Mouse (Mus musculus) embryonic facial prominence, embryonic 14.5 days (tissue): ENCODE measurements around the gene Shc3. TPM values are rescaled to one million over a fixed set of nuclear protein-coding genes. Genes with fewer than 3 reads are reported as not detected.

Source experiments
- ATAC-seq: fragments of 200-750 bp; cut with Nextera tagmentation; 2 replicates; pipeline ENCODE4 v1.8.0; 2017; ENCODE audit warnings: low read depth, moderate number of reproducible peaks, moderate TSS enrichment
- DNase-seq: peaks from one replicate; pipeline ENCODE4 v3.0.0-alpha.2; 2015; ENCODE audit warnings: low spot score
- H3K27ac ChIP-seq: fragments of 300-500 bp; sonication (generic); replicated peaks from 2 replicates; pipeline ENCODE4 v1.5.1; 2014; ENCODE audit warnings: low read depth, mild to moderate bottlenecking, low read length, moderate library complexity
- H3K27me3 ChIP-seq: fragments of 300-500 bp; sonication (generic); replicated peaks from 2 replicates; pipeline ENCODE4 v1.6.1; 2014; ENCODE audit warnings: low read length; ENCODE audit not compliant: control insufficient read depth, insufficient read depth
- H3K36me3 ChIP-seq: fragments of 300-500 bp; sonication (generic); 2 replicates; pipeline ENCODE4 v1.6.1; 2014; ENCODE audit warnings: low read length, mixed read lengths; ENCODE audit not compliant: control insufficient read depth, insufficient read depth
- H3K4me1 ChIP-seq: fragments of 300-500 bp; sonication (generic); 2 replicates; pipeline ENCODE4 v1.6.1; 2014; ENCODE audit warnings: antibody characterized with exemption, low read length; ENCODE audit not compliant: control insufficient read depth, insufficient read depth
- H3K4me2 ChIP-seq: fragments of 300-500 bp; sonication (generic); 2 replicates; pipeline ENCODE4 v1.6.1; 2014; ENCODE audit warnings: low read depth, mild to moderate bottlenecking, low read length, moderate library complexity, mixed read lengths
- H3K4me3 ChIP-seq: fragments of 300-500 bp; sonication (generic); 2 replicates; pipeline ENCODE4 v1.5.1; 2014; ENCODE audit warnings: low read depth, mild to moderate bottlenecking, low read length
- H3K9ac ChIP-seq: fragments of 300-500 bp; sonication (generic); 2 replicates; pipeline ENCODE4 v1.6.1; 2014; ENCODE audit warnings: low read depth, mild to moderate bottlenecking, low read length, moderate library complexity, mixed read lengths
- H3K9me3 ChIP-seq: fragments of 300-500 bp; sonication (generic); 2 replicates; pipeline ENCODE4 v1.6.1; 2016; ENCODE audit warnings: low read length; ENCODE audit not compliant: control insufficient read depth
- WGBS: fragments of 180-500 bp; shearing (Covaris S2); extraction: QIAGEN DNeasy Blood & Tissue Kit; methylation state at CpG from one replicate; pipeline ENCODE4 v1.1.7; 2014; 5-methylcytosine and 5-hydroxymethylcytosine counted together
- polyA plus RNA-seq: library from polyadenylated mRNA; unstranded; fragments of >200 nt; fragmentation: Nextera tagmentation; extraction: Ambion mirVana; gene quantifications from 2 replicates; pipeline ENCODE4 v1.2.1, GENCODE M21; 2014

Gene Shc3
- polyA plus RNA-seq, 1 experiment from 2014 or later, result 1.3 TPM

DNA sequence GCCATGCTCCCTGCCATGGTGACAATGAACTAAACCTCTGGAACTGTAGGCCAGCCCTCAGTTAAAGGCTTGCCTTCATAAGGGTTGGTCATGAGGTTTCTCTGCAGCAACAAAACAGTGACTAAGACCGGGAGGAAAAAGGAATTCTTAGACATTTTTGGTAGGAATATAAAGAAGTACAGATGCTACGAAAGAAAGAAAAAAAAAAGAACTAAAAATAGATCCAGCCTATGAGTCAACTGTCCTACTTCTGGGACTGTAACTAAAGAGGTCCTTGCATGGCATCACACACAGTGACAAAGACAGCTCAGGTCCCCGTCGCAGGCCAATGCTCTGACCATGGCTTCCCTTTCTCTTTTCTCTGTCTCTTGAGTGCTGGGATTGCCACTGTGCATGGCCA is 164.7 kb downstream of the Shc3 start:
- H3K4me3 ChIP-seq, result no peak overlapping the region
- no peak for DNase-seq
- H3K4me2 ChIP-seq, result no peak overlapping the region
- H3K9me3 ChIP-seq, result no peaks in the 10 kb centered on the region
- no peaks in the 10 kb centered on the region for H3K36me3 ChIP-seq
- H3K9ac ChIP-seq, result no peak overlapping the region
- no peak overlapping the region for H3K27ac ChIP-seq
- 77% methylated on average over 4 of the region's 4 CpGs for WGBS
- ATAC-seq, result no peak
- peaks cover 19% of the 10 kb centered on the region for H3K4me1 ChIP-seq
- H3K27me3 ChIP-seq, result no peaks in the 10 kb centered on the region

DNA sequence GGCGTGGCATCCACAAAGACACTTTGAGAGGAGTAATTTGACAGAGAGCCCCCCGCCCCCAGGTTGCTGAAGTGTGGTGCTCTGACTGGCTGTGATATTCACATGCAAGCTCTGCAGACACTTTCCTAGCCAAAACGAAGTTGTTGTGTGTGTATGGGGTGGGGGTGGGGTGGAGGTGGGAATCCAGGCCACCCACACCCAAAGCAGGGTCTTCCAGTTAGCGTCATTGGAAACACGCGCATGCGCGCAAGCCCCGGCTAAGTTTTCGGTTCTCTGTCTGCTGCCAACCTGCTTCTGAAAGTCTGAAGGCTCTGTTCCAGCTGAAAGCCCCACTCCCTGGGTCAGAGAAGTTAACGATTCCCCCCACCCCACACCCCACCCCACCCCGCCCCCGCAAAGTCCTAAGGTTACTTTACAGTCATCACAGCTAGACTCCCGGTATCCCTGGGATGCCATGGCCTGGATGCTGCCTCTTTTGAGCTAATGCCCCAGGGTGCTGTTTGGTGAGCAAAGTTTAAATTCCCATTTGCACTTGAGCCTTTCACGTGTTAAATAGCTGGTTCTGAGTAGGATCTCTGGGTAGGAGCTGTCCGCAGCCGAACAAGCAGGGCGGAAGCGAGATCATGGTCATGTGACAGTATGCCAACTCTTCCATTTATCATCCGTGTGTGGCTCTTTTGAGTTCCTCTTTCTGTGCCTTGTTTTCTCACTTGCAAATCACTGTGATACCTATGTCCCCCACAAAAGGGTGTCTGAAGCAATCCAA is 168.3 kb downstream of the Shc3 start:
- WGBS, result 9% methylated on average over 20 of the region's 20 CpGs
- H3K4me2 ChIP-seq, result peak overlapping the region; percentile 74
- peak overlapping the region; percentile 47; the same call in 1 of the 2 replicates for H3K9ac ChIP-seq
- peak overlapping the region; percentile 35 for H3K4me3 ChIP-seq
- no peaks in the 10 kb centered on the region for H3K27me3 ChIP-seq
- H3K27ac ChIP-seq, result no peak overlapping the region
- no peaks in the 10 kb centered on the region for H3K9me3 ChIP-seq
- DNase-seq (peak; percentile 69), ATAC-seq (peak; percentile 70)
- no peaks in the 10 kb centered on the region for H3K36me3 ChIP-seq
- H3K4me1 ChIP-seq, result 0 out of 2 replicates have a peak, but pooled peaks cover 11% of the 10 kb centered on the region

DNA sequence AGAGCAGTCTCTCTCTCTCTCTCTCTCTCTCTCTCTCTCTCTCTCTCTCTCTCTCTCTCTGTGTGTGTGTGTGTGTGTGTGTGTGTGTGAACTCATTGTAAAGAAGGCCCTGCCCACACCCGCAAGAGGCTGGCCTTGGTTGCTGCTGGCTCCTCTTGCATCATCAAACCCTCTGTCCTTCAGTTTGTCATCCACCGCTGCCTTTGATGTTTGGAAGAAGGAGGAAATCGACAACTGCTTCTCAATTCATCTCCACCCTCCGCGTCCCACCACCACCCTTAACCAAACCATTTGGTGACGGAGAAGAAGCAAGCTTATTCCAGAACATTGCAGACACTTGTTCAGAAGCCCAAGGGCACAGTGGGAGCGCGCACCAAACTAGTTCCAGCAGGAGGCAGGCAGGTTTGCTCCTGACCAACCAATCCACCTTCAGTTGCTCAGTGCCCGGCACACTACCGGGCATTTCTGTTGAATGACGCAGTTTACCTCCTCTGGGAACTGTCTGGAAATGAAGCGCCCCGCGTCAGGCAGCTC is 169.0 kb downstream of the Shc3 start:
- peak; percentile 80 for ATAC-seq
- Histone ChIP-seq H3K9me3 (peaks cover 4% of the 10 kb centered on the region), H3K4me3 (peak overlapping the region; percentile 35), H3K27ac (no peak overlapping the region), H3K36me3 (no peaks in the 10 kb centered on the region), H3K9ac (peak overlapping the region; percentile 47; the same call in 1 of the 2 replicates), H3K27me3 (no peaks in the 10 kb centered on the region), H3K4me1 (0 out of 2 replicates have a peak, but pooled peaks cover 11% of the 10 kb centered on the region), H3K4me2 (peak overlapping the region; percentile 74)
- peak; percentile 59 for DNase-seq
- 24% methylated on average over 14 of the region's 14 CpGs for WGBS

DNA sequence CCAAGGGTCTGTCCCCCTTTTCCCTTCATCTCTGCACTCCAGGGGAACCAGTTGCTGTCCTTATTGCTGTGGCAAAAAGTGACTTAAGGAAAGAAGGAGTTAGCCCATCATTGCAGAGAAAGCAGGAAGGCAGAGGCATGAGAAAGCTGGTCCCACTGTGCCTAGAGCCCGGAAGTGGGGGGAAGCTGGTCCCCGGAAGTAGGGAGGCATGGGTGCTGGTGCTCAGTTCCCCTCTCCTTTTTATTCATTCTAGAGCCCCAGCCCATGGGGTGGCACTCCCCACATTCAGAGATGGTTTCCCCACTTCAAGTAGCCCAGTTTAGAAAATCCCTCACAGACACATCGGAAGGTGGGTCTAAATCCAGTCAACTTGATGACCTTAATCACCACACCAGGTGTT is 169.7 kb downstream of the Shc3 start:
- Histone ChIP-seq H3K4me1 (0 out of 2 replicates have a peak, but pooled peaks cover 11% of the 10 kb centered on the region), H3K4me2 (no peak overlapping the region), H3K27me3 (no peaks in the 10 kb centered on the region), H3K36me3 (no peaks in the 10 kb centered on the region), H3K9me3 (peaks cover 9% of the 10 kb centered on the region), H3K4me3 (no peak overlapping the region), H3K27ac (no peak overlapping the region), H3K9ac (no peak overlapping the region)
- no peak for ATAC-seq
- 92% methylated on average over 3 of the region's 3 CpGs for WGBS
- no peak for DNase-seq

DNA sequence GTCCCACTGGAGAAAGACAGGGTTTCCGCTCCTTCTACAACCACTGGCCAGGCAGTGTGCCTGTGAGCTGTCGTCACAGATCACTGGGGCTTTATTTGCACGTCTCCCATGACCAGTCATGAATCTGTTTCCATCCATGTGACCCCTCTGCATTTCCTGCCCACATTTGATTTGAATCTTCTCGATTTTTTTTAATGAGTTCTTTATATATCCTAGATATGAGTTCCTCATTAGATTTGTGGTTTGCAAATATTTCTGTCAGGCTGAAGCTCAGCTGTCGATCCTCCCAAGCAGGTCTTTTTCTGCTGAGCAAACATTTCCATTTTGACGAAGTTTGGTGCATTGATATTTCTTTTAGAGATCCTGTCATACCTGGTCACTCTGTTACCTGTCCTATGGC is 171.4 kb downstream of the Shc3 start:
- H3K27ac ChIP-seq, result no peak overlapping the region
- H3K4me3 ChIP-seq, result no peak overlapping the region
- H3K9me3 ChIP-seq, result peaks cover 9% of the 10 kb centered on the region
- H3K9ac ChIP-seq, result no peak overlapping the region
- 0 out of 2 replicates have a peak, but pooled peaks cover 11% of the 10 kb centered on the region for H3K4me1 ChIP-seq
- no peak for ATAC-seq
- 64% methylated on average over 6 of the region's 6 CpGs for WGBS
- no peaks in the 10 kb centered on the region for H3K36me3 ChIP-seq
- no peaks in the 10 kb centered on the region for H3K27me3 ChIP-seq
- DNase-seq, result no peak
- H3K4me2 ChIP-seq, result no peak overlapping the region

DNA sequence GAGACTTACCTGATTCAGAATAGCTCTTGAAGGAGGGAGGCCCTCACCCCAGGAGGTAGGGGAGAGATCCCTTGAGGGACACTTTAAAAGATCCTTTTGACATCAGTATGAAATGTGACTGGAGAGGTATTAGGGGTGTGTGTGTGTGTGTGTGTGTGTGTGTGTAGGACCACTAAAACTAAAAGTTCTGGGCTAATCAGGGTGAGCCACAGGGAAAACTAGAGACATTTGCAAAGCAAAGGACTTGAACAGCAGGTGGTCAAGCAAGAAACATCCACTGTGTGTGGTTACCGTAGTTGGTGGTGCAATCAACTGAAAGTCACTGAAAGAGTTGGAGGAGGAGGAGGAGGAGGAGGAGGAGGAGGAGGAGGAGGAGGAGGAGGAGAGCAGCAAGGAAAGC is 177.0 kb downstream of the Shc3 start:
- Histone ChIP-seq H3K4me1 (peaks cover 13% of the 10 kb centered on the region), H3K9me3 (peaks cover 9% of the 10 kb centered on the region), H3K27me3 (no peaks in the 10 kb centered on the region), H3K27ac (no peak overlapping the region), H3K9ac (no peak overlapping the region), H3K4me2 (no peak overlapping the region), H3K36me3 (no peaks in the 10 kb centered on the region), H3K4me3 (no peak overlapping the region)
- no CpG with 5 or more reads among the region's 1 CpGs for WGBS
- DNase-seq (no peak), ATAC-seq (no peak)

DNA sequence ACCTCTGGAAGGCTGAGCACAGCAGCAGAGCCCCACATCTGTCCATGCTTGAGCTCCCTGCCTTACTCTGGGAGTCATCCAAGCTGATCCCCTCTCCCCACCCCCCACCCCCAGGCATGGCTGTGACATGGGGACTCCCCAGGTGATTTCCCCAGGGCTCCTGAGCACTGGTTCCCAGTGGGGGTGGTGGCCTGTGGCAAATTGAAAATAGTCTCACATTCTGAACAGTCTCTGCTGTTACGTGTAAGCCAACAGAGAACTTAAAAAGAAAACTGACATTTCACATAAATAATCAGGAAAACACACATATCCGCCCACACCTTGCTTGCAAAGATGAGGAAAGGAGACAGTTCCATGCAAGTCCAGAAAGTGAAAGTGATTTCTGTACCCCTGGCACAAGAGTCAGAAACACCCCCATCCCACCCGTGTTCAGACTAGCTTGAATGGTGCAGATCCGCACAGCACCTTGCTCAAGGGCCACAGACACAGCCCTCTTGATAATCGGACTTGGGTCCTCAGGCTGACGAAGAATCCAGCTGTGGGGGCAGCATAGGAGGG is 177.8 kb downstream of the Shc3 start:
- Histone ChIP-seq H3K9me3 (peaks cover 9% of the 10 kb centered on the region), H3K4me3 (no peak overlapping the region), H3K4me1 (peaks cover 13% of the 10 kb centered on the region), H3K27me3 (no peaks in the 10 kb centered on the region), H3K4me2 (no peak overlapping the region), H3K27ac (no peak overlapping the region; the same call in 1 of the 2 replicates), H3K9ac (no peak overlapping the region), H3K36me3 (no peaks in the 10 kb centered on the region)
- DNase-seq (no peak), ATAC-seq (no peak)
- 85% methylated on average over 6 of the region's 6 CpGs for WGBS

DNA sequence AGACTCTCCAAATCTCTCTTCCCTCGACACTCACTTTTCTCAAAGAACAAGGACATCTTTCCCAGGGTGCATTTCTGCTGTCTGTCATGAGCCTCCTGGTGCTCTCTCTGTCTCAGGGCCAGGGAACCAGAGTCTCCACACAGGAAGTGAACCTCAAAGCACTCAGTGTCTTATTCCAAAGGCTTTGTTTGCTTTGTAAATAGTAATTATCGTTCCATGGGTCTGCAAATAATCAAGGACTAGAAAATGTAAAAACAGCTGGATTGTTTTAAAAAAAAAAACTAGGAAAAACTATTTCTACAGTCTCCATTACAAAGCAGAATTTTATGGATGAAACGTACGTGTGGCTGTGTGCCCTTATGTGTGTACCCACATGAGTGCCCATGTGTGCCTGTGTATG is 178.8 kb downstream of the Shc3 start:
- peaks cover 7% of the 10 kb centered on the region for H3K9me3 ChIP-seq
- WGBS, result 24% methylated on average over 4 of the region's 4 CpGs
- ATAC-seq, result no peak

More for the DNA sequence above, 178.8 kb downstream of the Shc3 start:
- no peak overlapping the region for H3K9ac ChIP-seq
- H3K36me3 ChIP-seq, result no peaks in the 10 kb centered on the region
- H3K4me1 ChIP-seq, result peaks cover 13% of the 10 kb centered on the region
- no peaks in the 10 kb centered on the region for H3K27me3 ChIP-seq
- no peak overlapping the region for H3K4me3 ChIP-seq
- H3K27ac ChIP-seq, result peak overlapping the region; percentile 54
- H3K4me2 ChIP-seq, result no peak overlapping the region
- peak; percentile 75 for DNase-seq
